8 mouse cellular contexts compared by ENCODE assay signal in genomic region chr4:131920595-131921351, GRCm38 (mm10). TPM values are rescaled to one million over a fixed set of nuclear protein-coding genes. Genes with fewer than 3 reads are reported as not detected.
DNase-seq lines count a peak whose midpoint lies in the region; ATAC-seq lines count a peak whose summit lies in the region.

No protein-coding gene starts in this region.

- H3K4me3 ChIP-seq in embryonic facial prominence, embryonic 12.5 days = peak overlapping the region; percentile 65
- H3K4me3 ChIP-seq in heart, embryonic 16.5 days (ENCODE audit: low read length) = peak overlapping the region; percentile 72

- H3K36me3 ChIP-seq in embryonic facial prominence, embryonic 12.5 days = peaks cover 12% of the 10 kb centered on the region
- H3K36me3 ChIP-seq in heart, embryonic 16.5 days (ENCODE audit: control insufficient read depth, insufficient read depth) = no peaks in the 10 kb centered on the region; the same call in 1 of the 2 replicates

- peaks cover 74% of the 10 kb centered on the region for H3K4me1 ChIP-seq in embryonic facial prominence, embryonic 12.5 days
- peaks cover 55% of the 10 kb centered on the region for H3K4me1 ChIP-seq in heart, embryonic 16.5 days (ENCODE audit: control insufficient read depth, insufficient read depth, low read length)

- peak overlapping the region; percentile 86 for H3K4me2 ChIP-seq in embryonic facial prominence, embryonic 12.5 days (replicated peaks)
- H3K4me2 ChIP-seq in heart, embryonic 16.5 days (ENCODE audit: low read depth, low read length) = peak overlapping the region; percentile 92

- intact Hi-C loops in left cerebral cortex, postnatal 14 days (cut with DNase I) = no loop called here

- peaks cover 54% of the 10 kb centered on the region for H3K27me3 ChIP-seq in embryonic facial prominence, embryonic 12.5 days
- peaks cover 13% of the 10 kb centered on the region; the same call in 1 of the 2 replicates for H3K27me3 ChIP-seq in heart, embryonic 16.5 days (ENCODE audit: control insufficient read depth, insufficient read depth, low read length)

- WGBS in embryonic facial prominence, embryonic 12.5 days = under 1% methylated on average over 71 of the region's 76 CpGs
- WGBS in heart, embryonic 16.5 days = under 1% methylated on average over 58 of the region's 76 CpGs

- peak overlapping the region; percentile 77 for H3K9ac ChIP-seq in embryonic facial prominence, embryonic 12.5 days
- peak overlapping the region; percentile 78 for H3K9ac ChIP-seq in heart, embryonic 16.5 days (ENCODE audit: low read length)

- no peak for ATAC-seq in embryonic facial prominence, embryonic 12.5 days (ENCODE audit: insufficient number of reproducible peaks, insufficient read depth, low FRiP score, low TSS enrichment)
- no peak for ATAC-seq in heart, embryonic 16.5 days (replicated peaks; ENCODE audit: extremely low read depth, insufficient read depth, low FRiP score)

- H3K27ac ChIP-seq in embryonic facial prominence, embryonic 12.5 days = peak overlapping the region; percentile 96
- peak overlapping the region; percentile 37 for H3K27ac ChIP-seq in heart, embryonic 16.5 days (ENCODE audit: low read length)

- peak; percentile 25 for DNase-seq in spleen, adult 12 weeks (ENCODE audit: low spot score)
- no peak for DNase-seq in spleen, adult 18-20 months
- peak; percentile 88 for DNase-seq in kidney, postnatal 10 days
- peak; percentile 71 for DNase-seq in mesoderm, embryonic 11.5 days (ENCODE audit: low read depth, low spot score)
- DNase-seq in testis, postnatal 14 days (ENCODE audit: low spot score) = peak; percentile 69
- DNase-seq in left cerebral cortex, postnatal 14 days (ENCODE audit: low spot score in 2 of 2) = no peak

- H3K9me3 ChIP-seq in embryonic facial prominence, embryonic 12.5 days = no peaks in the 10 kb centered on the region
- no peaks in the 10 kb centered on the region for H3K9me3 ChIP-seq in heart, embryonic 16.5 days (replicated peaks; ENCODE audit: control insufficient read depth, low read length)

RNA-seq across cellular contexts. Expression of gene Tmem200b, which starts 0.8 kb away (rescaled TPM):
- 4.7 and 5.5 TPM in 2 replicates for polyA plus RNA-seq in embryonic facial prominence, embryonic 12.5 days (2016; fragmentation: Nextera tagmentation; extraction: Ambion mirVana)
- polyA plus RNA-seq in heart, embryonic 16.5 days (2015; fragmentation: Nextera tagmentation; extraction: Ambion mirVana) = 0.30 and 0.56 TPM in 2 replicates
- total RNA-seq in left cerebral cortex, postnatal 14 days (2021) = 1 to 10 TPM; 5.9 to 6.1 TPM

RNA-seq across cellular contexts. Expression of gene Srsf4, which starts 47.4 kb away (rescaled TPM):
- 141 and 143 TPM in 2 replicates for polyA plus RNA-seq in embryonic facial prominence, embryonic 12.5 days (2016; fragmentation: Nextera tagmentation; extraction: Ambion mirVana)
- 74.4 and 76.8 TPM in 2 replicates for polyA plus RNA-seq in heart, embryonic 16.5 days (2015; fragmentation: Nextera tagmentation; extraction: Ambion mirVana)
- total RNA-seq in left cerebral cortex, postnatal 14 days (2021) = 10 to 100 TPM; 67.2 to 78.6 TPM

Comparison
In these comparisons a context has a peak if more than half of its experiments do, and no peak if none do; other contexts are left out.
1. DNase-seq: peak in spleen, adult 12 weeks (single experiment), kidney, postnatal 10 days (single experiment), mesoderm, embryonic 11.5 days (single experiment) and testis, postnatal 14 days (single experiment); none in spleen, adult 18-20 months (0 of 2) and left cerebral cortex, postnatal 14 days (0 of 2).